Mouse (Mus musculus) ovary, adult 10 weeks (tissue): ENCODE measurements around the gene Xpnpep3. TPM values are rescaled to one million over a fixed set of nuclear protein-coding genes. Genes with fewer than 3 reads are reported as not detected.

ENCODE experiments used
- polyA plus RNA-seq: library from polyadenylated mRNA; stranded (reverse); fragments of 350-450 nt; fragmentation: Illumina TruSeq; extraction: RNeasy Lipid Tissue Mini Kit (QIAGEN cat#74804); gene quantifications from one replicate; pipeline ENCODE4 v1.2.3, GENCODE M21; 2014

Gene Xpnpep3
- 16.7 TPM for polyA plus RNA-seq

DNA sequence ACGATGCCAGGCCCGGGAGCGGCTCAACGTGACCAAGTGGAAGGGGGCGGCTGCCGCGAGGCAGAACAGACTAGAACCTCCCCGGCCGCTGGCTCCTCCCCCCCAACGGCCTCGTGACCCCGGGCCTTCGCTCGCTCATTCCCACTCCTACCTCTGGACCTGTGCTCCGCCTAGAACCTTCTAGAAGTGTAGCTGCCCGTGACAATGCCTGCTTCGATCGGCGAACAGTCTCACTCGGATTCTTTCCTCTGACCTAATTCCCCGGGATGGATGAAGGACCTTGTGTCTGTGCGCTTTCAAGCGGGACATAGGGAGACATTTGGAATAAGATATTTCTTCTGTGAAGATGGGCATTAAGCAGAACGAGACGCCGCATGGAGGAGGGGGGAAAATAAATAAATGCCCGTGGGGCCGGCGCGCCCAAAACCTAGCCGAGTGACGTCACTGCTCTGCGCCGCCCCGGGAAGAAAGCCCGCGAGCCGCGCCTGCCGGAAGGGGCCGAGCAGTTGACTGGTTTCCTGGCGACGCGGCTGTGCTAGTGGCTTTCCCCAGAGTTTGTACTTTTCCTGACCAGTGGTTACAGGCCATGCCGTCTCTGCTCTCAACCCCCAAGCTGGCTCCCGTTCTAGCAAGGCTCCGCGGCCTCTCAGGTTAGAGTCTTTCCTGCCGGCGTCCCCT is at the start of gene Xpnpep3, which contains the start of gene St13:
TSS of gene Xpnpep3 (plus strand) at position 501 of the 678 bp plus-strand sequence.
TSS of gene St13 (minus strand) at position 440 of the 678 bp plus-strand sequence.

DNA sequence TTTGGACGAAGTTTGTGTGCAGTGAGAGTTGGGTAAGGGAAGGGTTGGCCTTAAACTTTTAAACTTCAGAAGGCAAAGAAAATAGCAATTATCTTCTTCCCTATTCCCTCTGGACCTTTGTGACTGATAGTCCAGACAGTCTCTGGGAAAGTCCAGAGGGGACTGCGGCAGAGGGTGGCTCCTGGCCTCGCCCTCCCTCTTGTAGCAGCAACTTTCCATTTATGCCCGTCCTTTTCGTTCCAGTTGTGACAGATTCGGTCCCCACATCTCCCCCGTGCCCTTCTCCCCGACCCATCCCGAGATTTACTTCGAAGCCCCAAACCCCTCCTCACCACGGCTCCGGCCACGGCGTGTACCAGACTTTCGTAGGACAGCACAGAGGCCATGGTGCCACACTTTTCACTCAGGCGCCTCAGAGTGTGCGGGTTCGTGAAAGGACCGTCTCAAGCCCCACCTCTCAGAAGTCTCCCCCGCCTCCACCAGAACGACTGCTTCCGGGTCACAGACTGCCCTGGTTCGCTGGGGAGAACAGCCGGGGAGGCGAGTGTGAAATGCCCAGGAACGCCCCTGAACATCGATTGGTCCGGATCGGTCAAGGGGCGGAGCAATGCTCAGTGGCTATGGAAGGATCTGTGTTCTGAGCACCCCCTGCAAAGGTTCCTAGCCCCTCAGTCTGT is 39.5 kb upstream of the Xpnpep3 start, which contains the start of gene Slc25a17:
TSS of gene Slc25a17 (minus strand) at position 468 of the 677 bp plus-strand sequence.

DNA sequence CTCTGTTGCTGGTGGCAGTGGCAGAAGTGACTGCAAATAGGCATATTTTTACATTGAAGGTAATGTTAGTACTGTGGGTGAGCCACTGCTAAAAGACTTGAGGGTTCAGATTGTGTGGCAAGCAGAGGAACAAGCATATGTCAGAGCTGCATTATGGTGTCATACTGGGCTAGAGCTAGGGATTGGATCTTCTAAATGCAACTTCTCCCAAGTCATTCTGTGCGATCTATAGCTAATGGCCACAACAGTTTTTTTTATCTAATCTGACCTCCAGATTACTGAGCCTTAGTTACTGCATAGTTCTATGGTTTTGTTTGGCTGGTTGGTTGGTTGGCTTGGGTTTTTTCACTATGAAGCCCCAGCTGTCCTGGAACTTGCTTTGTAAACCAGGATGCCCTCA is 8.3 kb downstream of the Xpnpep3 start, which contains the start of gene Dnajb7:
TSS of gene Dnajb7 (minus strand) at position 101 of the 400 bp plus-strand sequence.

DNA sequence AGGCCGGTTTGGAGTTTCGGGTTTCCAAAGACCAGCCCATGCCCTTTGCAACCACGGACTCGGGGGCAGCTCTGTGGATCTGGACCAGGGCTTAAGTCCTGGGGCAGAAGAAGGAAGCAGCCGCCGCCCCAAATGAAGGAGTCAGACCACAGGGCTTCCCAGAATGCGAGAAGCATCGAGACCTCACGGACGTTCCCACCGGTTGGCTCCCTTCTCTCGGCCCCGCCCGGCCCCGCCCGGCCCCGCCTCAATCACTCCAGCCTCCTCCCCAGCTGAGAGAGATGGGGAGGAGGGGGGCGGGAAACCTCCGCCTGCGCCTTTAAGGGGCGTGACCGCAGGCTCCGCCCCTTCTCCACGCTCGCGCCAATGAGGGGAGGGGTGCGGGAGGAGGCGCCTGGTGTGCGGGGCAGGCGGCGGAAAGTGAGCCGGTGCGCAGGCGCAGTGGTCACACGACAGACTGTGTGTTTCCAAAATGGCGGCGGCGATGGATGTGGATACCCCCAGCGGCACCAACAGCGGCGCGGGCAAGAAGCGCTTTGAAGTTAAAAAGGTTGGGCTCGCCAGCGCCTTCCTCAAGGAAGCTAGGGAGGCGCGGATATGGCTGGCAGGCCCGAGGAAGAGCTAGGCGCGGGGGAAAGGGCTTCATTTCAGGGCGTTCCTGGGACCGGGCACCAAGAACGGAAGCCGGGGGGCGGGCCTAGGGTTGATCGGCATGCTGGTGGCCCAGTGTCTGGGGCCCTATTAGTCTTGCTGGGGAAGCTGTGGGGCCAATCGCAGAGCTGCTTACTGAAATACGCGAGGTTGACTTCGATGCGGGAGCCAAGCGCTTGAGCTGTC is 66.2 kb downstream of the Xpnpep3 start, which contains the start of gene Rbx1:
TSS of gene Rbx1 (plus strand) at position 396 of the 837 bp plus-strand sequence.

Other genes with a start within 250 kb of the Xpnpep3 start
- gene Mrtfa, start 209.4 kb upstream of the Xpnpep3 start, polyA plus RNA-seq, result 2.1 TPM
- gene Mchr1, start 164.6 kb upstream of the Xpnpep3 start, polyA plus RNA-seq, result not detected
- gene Slc25a17, start 39.3 kb upstream of the Xpnpep3 start, polyA plus RNA-seq, result 83.2 TPM
- 647 TPM for gene St13, start 61 bp upstream of the Xpnpep3 start, polyA plus RNA-seq
- gene Dnajb7, start 8.2 kb downstream of the Xpnpep3 start, polyA plus RNA-seq, result not detected
- gene Rbx1, start 66.2 kb downstream of the Xpnpep3 start, polyA plus RNA-seq, result 111 TPM
- 115 TPM for gene Ep300, start 185.2 kb downstream of the Xpnpep3 start, polyA plus RNA-seq